ENCODE assay signal across 25 mouse cellular contexts in genomic region chr11:107323173-107323572, GRCm38 (mm10).
DNase-seq lines count a peak whose midpoint lies in the region; ATAC-seq and TF ChIP-seq lines count a peak whose summit lies in the region.
"Had no signal": no experiment of that assay in that cellular context is flagged by ENCODE, and none has a peak within 500 bp of the region (broad histone marks: within the 10 kb centered on the region; RNA-seq: fewer than 3 reads in every experiment).

No protein-coding gene starts in this region.

- no peak for ATAC-seq in forebrain, embryonic 14.5 days
- ATAC-seq in forebrain, postnatal 0 days: no peak
- no peak for ATAC-seq in hindbrain, postnatal 0 days
- ATAC-seq in intestine, postnatal 0 days: no peak
- ATAC-seq: Patski had no signal

- peak; percentile 29 for DNase-seq in forebrain, embryonic 14.5 days (ENCODE audit: low spot score)
- DNase-seq in forebrain, postnatal 0 days: no peak
- DNase-seq in hindbrain, postnatal 0 days (ENCODE audit: low spot score): peak; percentile 8
- no peak for DNase-seq in hindbrain, embryonic 10.5 days (ENCODE audit: low spot score)
- DNase-seq in brain, embryonic 14.5 days (ENCODE audit: low read depth): peak; percentile 63
- no peak for DNase-seq in cerebellum, postnatal 36 days
- DNase-seq in kidney, postnatal 36 days: no peak
- DNase-seq: adrenal gland, postnatal 36 days; cerebellum, adult 18-20 months; cerebellum, postnatal 25 days; heart, postnatal 14 days; kidney, adult 9 months; kidney, postnatal 25 days; lung, embryonic 14.5 days; thymus, adult 2 months; thymus, postnatal 4 days had no signal

- H3K4me2 ChIP-seq in forebrain, embryonic 14.5 days (ENCODE audit: low read length): no peak overlapping the region
- no peak overlapping the region for H3K4me2 ChIP-seq in forebrain, postnatal 0 days (ENCODE audit: low read depth)
- H3K4me2 ChIP-seq in hindbrain, postnatal 0 days (ENCODE audit: low read depth, low read length): no peak overlapping the region
- H3K4me2 ChIP-seq in intestine, postnatal 0 days (replicated peaks; ENCODE audit: low read depth): no peak overlapping the region
- H3K4me2 ChIP-seq: heart, embryonic 12.5 days; hindbrain, embryonic 12.5 days; lung, embryonic 14.5 days; neural tube, embryonic 15.5 days had no signal

- H3K9ac ChIP-seq in forebrain, embryonic 14.5 days (ENCODE audit: low read length): no peak overlapping the region
- H3K9ac ChIP-seq in forebrain, postnatal 0 days: no peak overlapping the region
- no peak overlapping the region for H3K9ac ChIP-seq in hindbrain, postnatal 0 days (replicated peaks; ENCODE audit: low read length)
- H3K9ac ChIP-seq in intestine, postnatal 0 days (ENCODE audit: low read depth, low read length): no peak overlapping the region
- H3K9ac ChIP-seq: heart, embryonic 12.5 days; hindbrain, embryonic 12.5 days; liver, embryonic 14.5 days; lung, embryonic 14.5 days; neural tube, embryonic 15.5 days had no signal

- no peaks in the 10 kb centered on the region for H3K36me3 ChIP-seq in forebrain, embryonic 14.5 days (ENCODE audit: control insufficient read depth, insufficient read depth, low read length)
- H3K36me3 ChIP-seq in forebrain, postnatal 0 days (ENCODE audit: insufficient read depth): no peaks in the 10 kb centered on the region
- H3K36me3 ChIP-seq in hindbrain, postnatal 0 days (ENCODE audit: insufficient read depth, low read length): no peaks in the 10 kb centered on the region
- H3K36me3 ChIP-seq in hindbrain, embryonic 10.5 days: peaks cover 7% of the 10 kb centered on the region; the same call in 1 of the 2 replicates
- H3K36me3 ChIP-seq in intestine, postnatal 0 days (ENCODE audit: control insufficient read depth, insufficient read depth): no peaks in the 10 kb centered on the region
- H3K36me3 ChIP-seq: hindbrain, embryonic 12.5 days; neural tube, embryonic 15.5 days had no signal

- H3K4me3 ChIP-seq in forebrain, embryonic 14.5 days (ENCODE audit: low read depth, low read length): no peak overlapping the region
- no peak overlapping the region for H3K4me3 ChIP-seq in forebrain, postnatal 0 days (ENCODE audit: low read depth, low read length)
- no peak overlapping the region for H3K4me3 ChIP-seq in hindbrain, postnatal 0 days (ENCODE audit: low read length)
- no peak overlapping the region for H3K4me3 ChIP-seq in hindbrain, embryonic 10.5 days
- no peak overlapping the region for H3K4me3 ChIP-seq in intestine, postnatal 0 days (ENCODE audit: low read depth, low read length)
- H3K4me3 ChIP-seq: heart, embryonic 12.5 days; hindbrain, embryonic 12.5 days; neural tube, embryonic 15.5 days had no signal

- TF ChIP-seq CTCF in forebrain, postnatal 0 days (IDR thresholded peaks at IDR 0.05; ENCODE audit: low read depth): no peak
- no peak for TF ChIP-seq CTCF in hindbrain, postnatal 0 days (IDR thresholded peaks at IDR 0.05; ENCODE audit: low read depth)
- no peak for TF ChIP-seq CTCF in brain, embryonic 14.5 days (IDR thresholded peaks at IDR 0.05; ENCODE audit: borderline replicate concordance, extremely low read depth, insufficient read depth, insufficient read length)
- no peak for TF ChIP-seq CTCF in intestine, postnatal 0 days (IDR thresholded peaks at IDR 0.05; ENCODE audit: low read depth)

- 37% methylated on average over 18 of the region's 18 CpGs for WGBS in forebrain, embryonic 14.5 days
- WGBS in forebrain, postnatal 0 days: 37% methylated on average over 18 of the region's 18 CpGs
- 61% methylated on average over 18 of the region's 18 CpGs for WGBS in hindbrain, postnatal 0 days
- WGBS in hindbrain, embryonic 10.5 days: 77% methylated on average over 18 of the region's 18 CpGs
- WGBS in intestine, postnatal 0 days: 72% methylated on average over 18 of the region's 18 CpGs

- H3K27me3 ChIP-seq in forebrain, embryonic 14.5 days (replicated peaks; ENCODE audit: control insufficient read depth, insufficient read depth, low read length): no peaks in the 10 kb centered on the region
- H3K27me3 ChIP-seq in forebrain, postnatal 0 days (ENCODE audit: insufficient read depth, low read length): no peaks in the 10 kb centered on the region
- H3K27me3 ChIP-seq in hindbrain, postnatal 0 days (ENCODE audit: insufficient read depth, low read length): no peaks in the 10 kb centered on the region
- no peaks in the 10 kb centered on the region for H3K27me3 ChIP-seq in hindbrain, embryonic 10.5 days (ENCODE audit: insufficient read depth, poor library complexity, severe bottlenecking)
- H3K27me3 ChIP-seq in intestine, postnatal 0 days (replicated peaks; ENCODE audit: control insufficient read depth, insufficient read depth, low read length): no peaks in the 10 kb centered on the region
- H3K27me3 ChIP-seq: CH12.LX; heart, embryonic 12.5 days; hindbrain, embryonic 12.5 days; neural tube, embryonic 15.5 days; Patski had no signal

- no peak for TF ChIP-seq POLR2A in brain, embryonic 14.5 days (IDR thresholded peaks at IDR 0.05; ENCODE audit: borderline replicate concordance, extremely low read depth, insufficient read depth, insufficient read length, poor library complexity, severe bottlenecking)

- H3K9me3 ChIP-seq in forebrain, embryonic 14.5 days (replicated peaks; ENCODE audit: control insufficient read depth, low read length): no peaks in the 10 kb centered on the region; the same call in 1 of the 2 replicates
- H3K9me3 ChIP-seq in forebrain, postnatal 0 days (ENCODE audit: low read length): no peaks in the 10 kb centered on the region
- H3K9me3 ChIP-seq in hindbrain, postnatal 0 days (ENCODE audit: low read length): no peaks in the 10 kb centered on the region
- H3K9me3 ChIP-seq in hindbrain, embryonic 10.5 days: peaks cover 5% of the 10 kb centered on the region; the same call in 1 of the 2 replicates
- no peaks in the 10 kb centered on the region for H3K9me3 ChIP-seq in intestine, postnatal 0 days (ENCODE audit: control insufficient read depth)
- H3K9me3 ChIP-seq: G1E; hindbrain, embryonic 12.5 days; neural tube, embryonic 15.5 days had no signal

- H3K27ac ChIP-seq in forebrain, embryonic 14.5 days (ENCODE audit: low read depth, low read length): no peak overlapping the region
- H3K27ac ChIP-seq in forebrain, postnatal 0 days (ENCODE audit: low read depth, low read length): no peak overlapping the region; the same call in 1 of the 2 replicates
- H3K27ac ChIP-seq in hindbrain, postnatal 0 days: no peak overlapping the region
- no peak overlapping the region for H3K27ac ChIP-seq in hindbrain, embryonic 10.5 days
- H3K27ac ChIP-seq in intestine, postnatal 0 days (ENCODE audit: low read depth, low read length): 0 out of 2 replicates have a peak overlapping the region, but pooled peaks have one; percentile 8
- H3K27ac ChIP-seq: hindbrain, embryonic 12.5 days; liver, embryonic 14.5 days; neural tube, embryonic 15.5 days; stomach, postnatal 0 days had no signal

- peaks cover 10% of the 10 kb centered on the region for H3K4me1 ChIP-seq in forebrain, embryonic 14.5 days (ENCODE audit: control insufficient read depth, insufficient read depth, low read length)
- H3K4me1 ChIP-seq in forebrain, postnatal 0 days (ENCODE audit: insufficient read depth): no peaks in the 10 kb centered on the region
- H3K4me1 ChIP-seq in hindbrain, postnatal 0 days (ENCODE audit: insufficient read depth, low read length): 0 out of 2 replicates have a peak, but pooled peaks cover 3% of the 10 kb centered on the region
- H3K4me1 ChIP-seq in hindbrain, embryonic 10.5 days (replicated peaks): peaks cover 31% of the 10 kb centered on the region
- no peaks in the 10 kb centered on the region for H3K4me1 ChIP-seq in intestine, postnatal 0 days (replicated peaks; ENCODE audit: control insufficient read depth, insufficient read depth, low read length)

Comparison
In these comparisons a context has a peak if more than half of its experiments do, and no peak if none do; other contexts are left out.
1. DNase-seq: peak in forebrain, embryonic 14.5 days (single experiment), hindbrain, postnatal 0 days (single experiment) and brain, embryonic 14.5 days (single experiment); none in forebrain, postnatal 0 days (single experiment), hindbrain, embryonic 10.5 days (single experiment), cerebellum, postnatal 36 days (0 of 2) and kidney, postnatal 36 days (0 of 2).